Mouse (Mus musculus) adrenal gland, postnatal 14 days (tissue): ENCODE measurements around the gene Wfdc1. TPM values are rescaled to one million over a fixed set of nuclear protein-coding genes. Genes with fewer than 3 reads are reported as not detected.

Experiments
- DNase-seq: peaks from one replicate; pipeline ENCODE4 v3.0.0; 2021; ENCODE audit warnings: mixed read lengths
- total RNA-seq: library from RNA; stranded (reverse); gene quantifications from 2 replicates; pipeline ENCODE4 v1.2.3, GENCODE M21; 2021

Gene Wfdc1
- total RNA-seq, 1 experiment from 2014 or later: 10.7 TPM

- DNase-seq: no peak
Measured at GRCm38 (mm10) chr8:119638261-119638660, 27.9 kb upstream of the Wfdc1 start.

- peak; percentile 49 for DNase-seq
Measured at GRCm38 (mm10) chr8:119639798-119640197, 26.4 kb upstream of the Wfdc1 start.

GRCm38 (mm10) chr8:119641058-119641457, 25.1 kb upstream of the Wfdc1 start:
- DNase-seq: peak; percentile 64

GRCm38 (mm10) chr8:119642960-119643359, 23.2 kb upstream of the Wfdc1 start:
- DNase-seq: no peak

- no peak for DNase-seq
Measured at GRCm38 (mm10) chr8:119644429-119644960, 21.7 kb upstream of the Wfdc1 start.

GRCm38 (mm10) chr8:119644981-119645597, 21.1 kb upstream of the Wfdc1 start:
- DNase-seq: no peak

- no peak for DNase-seq
Measured at GRCm38 (mm10) chr8:119646197-119646596, 20.0 kb upstream of the Wfdc1 start.

GRCm38 (mm10) chr8:119646846-119647245, 19.3 kb upstream of the Wfdc1 start:
- no peak for DNase-seq

- no peak for DNase-seq
Measured at GRCm38 (mm10) chr8:119651324-119651723, 14.8 kb upstream of the Wfdc1 start.

GRCm38 (mm10) chr8:119656709-119657464, 9.3 kb upstream of the Wfdc1 start:
- DNase-seq: peak; percentile 67

GRCm38 (mm10) chr8:119661081-119661480, 5.1 kb upstream of the Wfdc1 start:
- DNase-seq: peak; percentile 83

- no peak for DNase-seq
Measured at GRCm38 (mm10) chr8:119661892-119662291, 4.3 kb upstream of the Wfdc1 start.

- no peak for DNase-seq
Measured at GRCm38 (mm10) chr8:119663440-119663839, 2.7 kb upstream of the Wfdc1 start.

- peak; percentile 56 for DNase-seq
Measured at GRCm38 (mm10) chr8:119665270-119665669, 895 bp upstream of the Wfdc1 start.

GRCm38 (mm10) chr8:119668447-119668846, 2.3 kb downstream of the Wfdc1 start:
- DNase-seq: peak; percentile 47

GRCm38 (mm10) chr8:119669284-119669683, 3.1 kb downstream of the Wfdc1 start:
- DNase-seq: peak; percentile 62

GRCm38 (mm10) chr8:119670419-119671091, 4.4 kb downstream of the Wfdc1 start:
- DNase-seq: peak; percentile 69

GRCm38 (mm10) chr8:119673976-119674555, 7.9 kb downstream of the Wfdc1 start:
- no peak for DNase-seq

- no peak for DNase-seq
Measured at GRCm38 (mm10) chr8:119675457-119675856, 9.3 kb downstream of the Wfdc1 start.

- peak; percentile 94 for DNase-seq
Measured at GRCm38 (mm10) chr8:119676389-119676788, 10.2 kb downstream of the Wfdc1 start.

- peak; percentile 86 for DNase-seq
Measured at GRCm38 (mm10) chr8:119678138-119678843, 12.1 kb downstream of the Wfdc1 start.

- DNase-seq: peak; percentile 51
Measured at GRCm38 (mm10) chr8:119679184-119679583, 13.0 kb downstream of the Wfdc1 start.
